Mouse (Mus musculus) ZHBTc4 (cell line): ENCODE data around the gene Arxes2.
A peak's percentile ranks its signal among the peaks of the same experiment; 100 is the strongest.
"Not testable (repeated sequence)": the region's sequence is repeated elsewhere in the genome, so short reads cannot be mapped to it uniquely, and the experiment has no call there.

ENCODE experiments used
- DNase-seq: peaks from one replicate; pipeline ENCODE4 v3.0.0-alpha.2; 2011; ENCODE audit warnings: low read depth, low spot score

Arxes2 gene

GRCm38 (mm10) chrX:135993664-135994119 is at the start of gene Arxes2:
TSS of gene Arxes2 (plus strand) at chrX:135993824.
- not testable (repeated sequence) for DNase-seq

- DNase-seq, result no peak
These were observed 44.8 kb upstream of the Arxes2 start for GRCm38 (mm10) chrX:135948699-135949437.

- no peak for DNase-seq
These were observed 36.5 kb upstream of the Arxes2 start for GRCm38 (mm10) chrX:135956988-135957690.

GRCm38 (mm10) chrX:135957691-135958081 is 35.9 kb upstream of the Arxes2 start:
- DNase-seq, result no peak

GRCm38 (mm10) chrX:135958589-135959225 is 34.9 kb upstream of the Arxes2 start:
- no peak for DNase-seq

DNA sequence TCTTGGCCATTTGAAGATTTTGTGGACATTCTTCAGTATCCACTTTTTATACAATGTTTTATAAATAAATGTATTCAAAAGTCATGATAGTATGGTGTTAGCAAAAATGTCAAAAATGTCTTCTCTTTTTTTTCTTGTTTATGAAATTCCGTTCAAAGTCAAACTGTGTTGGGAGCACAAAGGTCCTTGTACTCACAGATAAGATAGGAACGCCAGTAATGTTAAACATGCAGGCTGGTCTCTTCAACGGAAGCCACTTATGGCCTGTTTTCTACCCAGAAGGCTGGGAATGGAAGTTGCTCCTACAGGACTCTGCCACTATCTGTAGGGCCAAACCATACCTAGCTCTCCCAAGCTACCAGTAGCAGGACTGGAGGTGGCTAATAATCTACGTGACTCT is 34.1 kb upstream of the Arxes2 start:
- DNase-seq, result no peak

DNA sequence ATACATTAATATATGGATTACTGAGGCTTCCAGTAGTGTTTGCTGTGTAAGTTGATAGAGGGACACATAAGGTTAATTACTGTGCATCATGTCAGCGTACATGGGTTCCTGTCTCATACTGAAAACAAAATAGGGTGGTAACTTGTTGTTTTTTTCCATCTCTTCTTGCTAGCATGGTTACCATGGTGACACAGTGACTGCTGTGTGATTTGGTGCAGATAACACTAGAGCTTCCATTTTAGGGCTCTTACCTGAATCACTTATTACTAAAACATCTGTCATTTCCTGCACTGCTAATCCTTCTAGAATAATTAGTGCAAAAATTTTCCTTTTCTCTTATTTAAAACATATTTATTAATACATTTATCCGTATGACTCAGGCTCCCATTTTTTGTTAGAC is 31.3 kb upstream of the Arxes2 start:
- no peak for DNase-seq

- DNase-seq, result peak; percentile 41
These were observed 30.5 kb upstream of the Arxes2 start for GRCm38 (mm10) chrX:135963130-135963529.

GRCm38 (mm10) chrX:135963629-135964028 is 30.0 kb upstream of the Arxes2 start:
- peak; percentile 42 for DNase-seq

- DNase-seq, result peak; percentile 65
These were observed 19.8 kb upstream of the Arxes2 start for GRCm38 (mm10) chrX:135973597-135974423.

DNA sequence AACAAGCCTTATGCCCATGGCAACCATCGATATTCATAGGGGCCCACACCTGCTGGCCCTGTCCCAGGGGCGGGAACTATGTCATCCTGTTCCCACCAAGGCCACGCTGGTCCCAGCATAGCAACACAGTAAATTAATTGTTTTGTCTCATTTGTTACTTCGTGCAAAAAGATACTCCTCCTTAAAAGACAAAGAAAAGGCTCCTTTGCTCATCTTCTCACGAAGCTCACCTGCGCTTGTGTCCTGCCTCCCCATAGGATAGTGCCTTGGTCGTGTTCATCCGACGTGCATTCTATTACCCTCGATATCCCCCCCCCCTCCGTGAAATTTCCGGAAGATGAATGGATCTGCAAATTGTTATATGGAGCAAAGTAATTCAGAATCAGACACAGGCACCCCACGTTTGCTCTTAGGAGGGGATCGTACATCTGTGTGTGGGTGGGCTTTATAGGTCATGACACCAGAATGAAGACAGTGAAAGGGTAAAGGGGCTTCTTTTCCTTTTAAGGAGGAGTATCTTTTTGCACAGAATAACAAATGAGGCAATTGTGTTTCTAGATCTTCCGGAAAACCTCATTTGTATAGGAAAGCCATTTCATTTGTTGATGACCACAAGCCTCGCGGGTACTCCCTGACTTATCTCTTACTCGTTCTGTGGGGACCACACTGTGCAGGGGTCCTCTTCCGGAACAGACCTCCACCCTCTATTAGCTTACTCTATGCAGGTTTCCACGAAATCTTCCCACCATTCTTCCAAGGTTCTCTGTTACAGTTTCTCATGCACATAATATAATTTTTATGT is 19.0 kb upstream of the Arxes2 start:
- DNase-seq, result no peak

DNA sequence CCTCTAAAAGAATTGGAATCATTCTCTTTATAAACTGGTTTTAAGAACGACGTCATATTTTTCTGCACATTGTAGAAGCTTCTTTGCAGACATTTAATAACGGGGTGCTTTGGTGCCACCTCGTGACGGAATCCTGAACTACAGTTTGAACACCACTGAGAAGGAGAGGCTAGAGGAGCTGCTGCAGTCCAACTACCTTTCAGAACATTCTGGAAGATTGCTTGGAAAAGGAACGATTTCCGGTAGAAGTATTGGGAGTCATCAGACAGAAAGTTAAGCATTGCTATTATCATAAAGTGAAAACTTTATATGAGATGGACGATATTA is 18.4 kb upstream of the Arxes2 start:
- peak; percentile 59 for DNase-seq

DNA sequence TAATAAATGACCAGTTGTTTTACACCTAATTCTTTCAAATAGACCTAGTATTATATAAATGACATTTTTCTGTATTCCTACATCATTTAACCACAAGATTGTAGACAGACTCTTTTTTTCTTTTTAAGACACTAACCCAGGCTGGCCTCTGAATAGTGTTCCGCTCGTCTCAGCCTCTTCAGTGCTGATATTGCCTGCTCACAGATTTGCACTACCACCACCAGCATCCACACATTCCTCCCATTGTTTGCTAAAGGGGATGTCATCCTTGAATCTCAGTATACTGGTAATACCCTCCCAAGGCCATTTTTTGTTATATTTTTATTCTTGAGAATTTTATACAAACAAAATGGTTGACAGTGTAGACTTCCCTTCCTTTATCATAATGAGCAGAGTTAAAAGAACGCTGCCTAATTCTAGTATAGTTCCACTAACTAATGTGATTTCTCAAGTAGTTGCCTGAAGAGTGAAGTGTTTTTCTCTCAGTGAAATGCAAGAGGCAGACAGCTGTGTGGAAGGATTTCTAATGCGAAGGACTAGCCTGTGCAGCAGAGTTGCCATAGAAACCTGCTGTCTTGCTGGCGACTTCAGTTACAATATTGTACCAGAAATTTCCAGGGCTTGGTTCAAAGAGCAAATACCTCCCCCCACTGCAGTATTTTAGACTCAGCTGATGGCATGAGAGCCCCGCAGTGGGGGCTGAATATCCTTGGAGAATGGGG is 8.9 kb upstream of the Arxes2 start:
- no peak for DNase-seq

GRCm38 (mm10) chrX:135986267-135986666 is 7.4 kb upstream of the Arxes2 start:
- no peak for DNase-seq

DNA sequence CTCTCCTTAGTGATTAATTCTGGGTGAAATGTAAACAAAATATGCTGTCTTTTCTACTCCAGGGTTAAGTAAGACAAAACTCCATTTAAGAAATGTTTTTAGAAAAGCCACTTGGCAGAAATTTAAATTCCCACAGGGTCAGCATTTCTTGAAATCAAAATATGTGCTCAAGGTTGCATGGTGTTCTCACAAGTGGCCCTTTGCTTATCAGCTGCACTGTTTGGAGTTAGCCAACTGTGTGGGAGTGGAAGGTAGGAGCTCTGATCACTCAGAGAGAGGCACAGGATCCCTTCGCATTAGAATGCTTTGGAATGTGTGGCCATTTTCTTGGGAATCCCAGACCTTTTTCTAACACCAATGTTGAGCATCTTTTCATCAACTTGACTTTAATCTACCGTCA is 3.0 kb upstream of the Arxes2 start:
- DNase-seq, result no peak

GRCm38 (mm10) chrX:135993192-135993594 is 431 bp upstream of the Arxes2 start:
- peak; percentile 13 for DNase-seq

DNA sequence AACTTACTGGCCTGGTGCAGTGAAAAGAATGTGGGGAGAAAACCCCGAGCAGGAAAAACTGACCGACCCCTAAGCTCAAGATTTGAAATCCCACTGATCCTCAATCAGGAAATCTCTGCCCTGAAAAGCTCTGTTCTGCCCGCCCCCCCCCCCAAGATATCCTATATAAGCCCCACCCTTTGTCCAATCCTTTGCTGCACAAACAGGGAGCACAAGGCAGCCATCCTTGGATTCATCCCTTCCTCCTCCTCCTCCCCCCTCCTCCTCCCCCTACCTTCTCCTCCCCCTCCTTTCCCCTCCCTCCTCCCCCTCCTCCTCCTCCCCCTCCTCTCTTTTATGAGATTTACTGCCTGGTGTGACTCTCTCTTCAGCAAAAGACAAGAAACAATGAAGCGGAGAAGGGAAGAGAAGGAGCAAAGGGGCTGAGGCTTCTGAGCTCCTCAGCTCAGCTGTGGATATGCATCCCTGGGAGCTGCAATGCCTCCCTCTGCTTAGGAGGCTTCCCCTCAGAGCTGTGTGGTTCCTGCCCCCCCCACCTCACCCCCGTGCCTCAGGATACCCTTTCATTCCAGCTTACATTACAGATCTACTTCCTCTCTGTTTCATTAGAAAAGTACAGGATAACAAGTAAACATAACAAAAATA is 13.7 kb downstream of the Arxes2 start:
- DNase-seq, result no peak

DNA sequence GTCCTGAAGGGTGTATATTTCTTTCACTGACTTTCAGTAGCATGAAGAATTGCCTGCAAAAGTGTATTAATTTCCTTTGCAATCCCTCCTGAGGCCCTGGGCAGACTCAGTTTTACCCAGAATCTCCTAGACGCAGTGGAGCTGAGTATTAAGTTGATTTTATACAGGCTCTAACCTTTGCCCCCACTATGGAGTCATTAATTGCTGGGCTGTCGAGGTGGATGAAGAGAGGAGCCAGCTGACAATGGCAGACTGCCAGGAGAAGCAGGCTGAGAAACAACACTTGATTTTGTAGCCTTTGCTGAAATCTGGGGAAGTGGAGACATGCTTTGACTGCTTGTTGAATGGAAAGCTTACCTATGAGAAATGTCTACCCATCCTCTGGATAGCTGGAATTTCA is 20.8 kb downstream of the Arxes2 start:
- DNase-seq, result no peak

- no peak for DNase-seq
These were observed 36.7 kb downstream of the Arxes2 start for GRCm38 (mm10) chrX:136030331-136030730.
